17 mouse cellular contexts compared by ENCODE assay signal in genomic region chr10:115050178-115050577, GRCm38 (mm10).
A peak's percentile ranks its signal among the peaks of the same experiment; 100 is the strongest.
DNase-seq lines count a peak whose midpoint lies in the region; ATAC-seq lines count a peak whose summit lies in the region.
"Had no signal": no experiment of that assay in that cellular context is flagged by ENCODE, and none has a peak within 500 bp of the region (broad histone marks: within the 10 kb centered on the region; RNA-seq: fewer than 3 reads in every experiment).

No protein-coding gene starts in this region.

- ATAC-seq in midbrain, embryonic 12.5 days (ENCODE audit: low FRiP score, low read depth), result peak; percentile 71
- ATAC-seq: lung, postnatal 0 days had no signal

- intact Hi-C loops in left cerebral cortex, postnatal 4 days (cut with DNase I), result no loop called here
- intact Hi-C loops in left cerebral cortex, postnatal 10 days (cut with DNase I), result no loop called here

- H3K4me1 ChIP-seq in midbrain, embryonic 12.5 days, result no peaks in the 10 kb centered on the region
- H3K4me1 ChIP-seq: limb, embryonic 10.5 days; liver, embryonic 13.5 days; megakaryocyte, embryonic 14.5 days had no signal

- no peak overlapping the region for H3K9ac ChIP-seq in midbrain, embryonic 12.5 days (replicated peaks)
- H3K9ac ChIP-seq: hindbrain, embryonic 14.5 days; liver, embryonic 13.5 days had no signal

- no peaks in the 10 kb centered on the region for H3K9me3 ChIP-seq in midbrain, embryonic 12.5 days
- H3K9me3 ChIP-seq: limb, embryonic 10.5 days had no signal

- no peak overlapping the region for H3K27ac ChIP-seq in midbrain, embryonic 12.5 days (replicated peaks)
- H3K27ac ChIP-seq: heart, adult 2 months; hindbrain, embryonic 14.5 days; limb, embryonic 10.5 days; liver, embryonic 13.5 days had no signal

- no peak overlapping the region for H3K4me3 ChIP-seq in midbrain, embryonic 12.5 days
- H3K4me3 ChIP-seq: heart, adult 2 months; limb, embryonic 10.5 days; liver, embryonic 13.5 days; megakaryocyte, embryonic 14.5 days had no signal

- no peak overlapping the region for H3K4me2 ChIP-seq in midbrain, embryonic 12.5 days (replicated peaks)
- H3K4me2 ChIP-seq: hindbrain, embryonic 14.5 days; liver, embryonic 13.5 days had no signal

- 50% methylated on average over 8 of the region's 8 CpGs for WGBS in midbrain, embryonic 12.5 days

- peak; percentile 68 for DNase-seq in left cerebral cortex, postnatal 4 days
- DNase-seq in left cerebral cortex, postnatal 10 days (ENCODE audit: extremely low spot score in 1 of 2, low spot score in 2 of 2), result no peak
- peak; percentile 66 to 70 for DNase-seq in cerebellum, adult 18-20 months
- DNase-seq in retina, postnatal 7 days (ENCODE audit: low read depth, low spot score), result peak; percentile 27
- DNase-seq in layer of hippocampus, adult 9-10 months (ENCODE audit: low spot score), result no peak
- no peak for DNase-seq in urinary bladder, adult 18-20 months (ENCODE audit: low spot score in 2 of 2)
- DNase-seq: adrenal gland, postnatal 25 days; heart, adult 2 months; kidney, adult 18-20 months; kidney, postnatal 36 days; liver, embryonic 13.5 days had no signal

- H3K27me3 ChIP-seq in midbrain, embryonic 12.5 days, result no peaks in the 10 kb centered on the region
- H3K27me3 ChIP-seq: liver, embryonic 13.5 days; megakaryocyte, embryonic 14.5 days had no signal

- H3K36me3 ChIP-seq in midbrain, embryonic 12.5 days, result no peaks in the 10 kb centered on the region
- H3K36me3 ChIP-seq: G1E; limb, embryonic 10.5 days; liver, embryonic 13.5 days had no signal

Comparison
In these comparisons a context has a peak if more than half of its experiments do, and no peak if none do; other contexts are left out.
1. DNase-seq: peak in left cerebral cortex, postnatal 4 days (single experiment), cerebellum, adult 18-20 months (2 of 2) and retina, postnatal 7 days (single experiment); none in left cerebral cortex, postnatal 10 days (0 of 2), layer of hippocampus, adult 9-10 months (single experiment) and urinary bladder, adult 18-20 months (0 of 2).